Mouse (Mus musculus) spleen, postnatal 10 days (tissue): ENCODE results near the gene Helt.

Experiments used
- DNase-seq, 2 experiments: peaks; one replicate each; pipeline ENCODE4 v3.0.0; 2021 to 2022; ENCODE audit warnings: low spot score in 2 of 2

The Helt gene

GRCm38 (mm10) chr8:46294181-46294892 lies at the start of gene Helt:
Gene Helt, minus strand, starts transcription at chr8:46294671.
- no peak for DNase-seq

- no peak for DNase-seq
These were observed 47.8 kb upstream of the Helt start for GRCm38 (mm10) chr8:46342272-46342671.

GRCm38 (mm10) chr8:46340381-46341273 lies 46.2 kb upstream of the Helt start:
- no peak for DNase-seq

GRCm38 (mm10) chr8:46339317-46339716 lies 44.8 kb upstream of the Helt start:
- no peak for DNase-seq

GRCm38 (mm10) chr8:46336351-46336750 lies 41.9 kb upstream of the Helt start:
- DNase-seq = no peak

- DNase-seq = no peak
These were observed 38.1 kb upstream of the Helt start for GRCm38 (mm10) chr8:46332389-46333061.

- DNase-seq = peak in 1 of 2 experiments; percentile 65
These were observed 37.3 kb upstream of the Helt start for GRCm38 (mm10) chr8:46331801-46332200.

- no peak for DNase-seq
These were observed 34.9 kb upstream of the Helt start for GRCm38 (mm10) chr8:46329396-46329795.

GRCm38 (mm10) chr8:46327284-46327683 lies 32.8 kb upstream of the Helt start:
- no peak for DNase-seq

GRCm38 (mm10) chr8:46326715-46327114 lies 32.2 kb upstream of the Helt start:
- DNase-seq = no peak

- DNase-seq = no peak
These were observed 30.2 kb upstream of the Helt start for GRCm38 (mm10) chr8:46324676-46325075.

GRCm38 (mm10) chr8:46323672-46324191 lies 29.3 kb upstream of the Helt start:
- no peak for DNase-seq

GRCm38 (mm10) chr8:46322833-46323232 lies 28.4 kb upstream of the Helt start:
- no peak for DNase-seq

- no peak for DNase-seq
These were observed 27.9 kb upstream of the Helt start for GRCm38 (mm10) chr8:46322421-46322820.

GRCm38 (mm10) chr8:46318802-46319201 lies 24.3 kb upstream of the Helt start:
- DNase-seq = no peak

GRCm38 (mm10) chr8:46317161-46317560 lies 22.7 kb upstream of the Helt start:
- DNase-seq = no peak

GRCm38 (mm10) chr8:46313798-46314197 lies 19.3 kb upstream of the Helt start:
- no peak for DNase-seq

- DNase-seq = peak; percentile 72 to 90
These were observed 16.7 kb upstream of the Helt start for GRCm38 (mm10) chr8:46311159-46311558.

GRCm38 (mm10) chr8:46308189-46308588 lies 13.7 kb upstream of the Helt start:
- DNase-seq = no peak

GRCm38 (mm10) chr8:46305733-46306349 lies 11.4 kb upstream of the Helt start:
- DNase-seq = peak; percentile 13 to 43

GRCm38 (mm10) chr8:46302121-46302520 lies 7.7 kb upstream of the Helt start:
- DNase-seq = no peak

GRCm38 (mm10) chr8:46298847-46299246 lies 4.4 kb upstream of the Helt start:
- DNase-seq = no peak
